Mouse (Mus musculus) G1E (cell line): ENCODE results near the gene Ghr.

Source experiments
- CTCF ChIP-seq: IDR thresholded peaks from 2 replicates; pipeline ENCODE4 v1.5.1; 2012; ENCODE audit warnings: low read depth, low read length, inconsistent platforms, mixed read lengths
- GATA1 ChIP-seq: IDR thresholded peaks from 2 replicates; pipeline ENCODE4 v1.6.1; 2012; ENCODE audit warnings: borderline replicate concordance, low read length, inconsistent platforms, mixed read lengths
- GATA2 ChIP-seq: IDR thresholded peaks from 2 replicates; pipeline ENCODE4 v1.6.1; 2012; ENCODE audit warnings: low read depth, low read length, inconsistent platforms, borderline replicate concordance
- POLR2AphosphoS5 ChIP-seq: IDR thresholded peaks from 2 replicates; pipeline ENCODE4 v1.6.1; 2012; ENCODE audit warnings: low read depth, low read length, inconsistent platforms; ENCODE audit not compliant: insufficient replicate concordance
- TAL1 ChIP-seq: conservative IDR thresholded peaks from 2 replicates; pipeline ENCODE4 v1.6.1; 2012; ENCODE audit warnings: low read depth, low read length, inconsistent platforms, mixed read lengths

GRCm38 (mm10) chr15:3464754-3465153 is 118.5 kb downstream of the Ghr start:
- TF ChIP-seq CTCF (no peak), GATA2 (no peak), POLR2AphosphoS5 (no peak), TAL1 (no peak), GATA1 (no peak)
